Mouse (Mus musculus): ENCODE data around the gene Mark3. TPM values are rescaled to one million over a fixed set of nuclear protein-coding genes. Genes with fewer than 3 reads are reported as not detected.
A peak's percentile ranks its signal among the peaks of the same experiment; 100 is the strongest.

Mark3 gene
- polyA plus RNA-seq, 1 experiment, result 33.7 TPM

- DNase-seq, result peak; percentile 61
- H3K27me3 ChIP-seq (replicated peaks; ENCODE audit: control insufficient read depth, insufficient read depth, low read length), result no peaks in the 10 kb centered on the region
- TF ChIP-seq CTCF (conservative IDR thresholded peaks at IDR 0.05; ENCODE audit: insufficient read depth, insufficient read length, low read depth, low read length), result 0 out of 2 replicates have a peak, but pooled peaks have one; percentile 4
- no peak for TF ChIP-seq POLR2A (IDR thresholded peaks at IDR 0.05; ENCODE audit: low read depth, low read length)
- no peaks in the 10 kb centered on the region for H3K36me3 ChIP-seq (ENCODE audit: control insufficient read depth, insufficient read depth, low read length)
- WGBS, result 41% methylated on average over 23 of the region's 23 CpGs
- H3K27ac ChIP-seq (ENCODE audit: insufficient read depth, low read depth, low read length), result peak overlapping the region; percentile 69
- H3K4me3 ChIP-seq (ENCODE audit: insufficient read depth, low read depth, low read length), result peak overlapping the region; percentile 5; the same call in 1 of the 2 replicates
- H3K4me1 ChIP-seq (ENCODE audit: control insufficient read depth, insufficient read depth, low read length), result peaks cover 13% of the 10 kb centered on the region
Measured at GRCm38 (mm10) chr12:111669000-111669788, 94.9 kb downstream of the Mark3 start.

GRCm38 (mm10) chr12:111669961-111670360 is 95.6 kb downstream of the Mark3 start:
- no peaks in the 10 kb centered on the region for H3K27me3 ChIP-seq (replicated peaks; ENCODE audit: control insufficient read depth, insufficient read depth, low read length)
- no peak for TF ChIP-seq CTCF (conservative IDR thresholded peaks at IDR 0.05; ENCODE audit: insufficient read depth, insufficient read length, low read depth, low read length)
- TF ChIP-seq POLR2A (IDR thresholded peaks at IDR 0.05; ENCODE audit: low read depth, low read length), result no peak
- H3K4me1 ChIP-seq (ENCODE audit: control insufficient read depth, insufficient read depth, low read length), result peaks cover 13% of the 10 kb centered on the region
- WGBS, result 65% methylated on average over 8 of the region's 8 CpGs
- no peaks in the 10 kb centered on the region for H3K36me3 ChIP-seq (ENCODE audit: control insufficient read depth, insufficient read depth, low read length)
- no peak for DNase-seq
- peak overlapping the region; percentile 13; the same call in 1 of the 2 replicates for H3K27ac ChIP-seq (ENCODE audit: insufficient read depth, low read depth, low read length)
- no peak overlapping the region for H3K4me3 ChIP-seq (ENCODE audit: insufficient read depth, low read depth, low read length)

- WGBS, result 37% methylated on average over 29 of the region's 29 CpGs
- Histone ChIP-seq H3K27ac (ENCODE audit: insufficient read depth, low read depth, low read length) (peak overlapping the region; percentile 13; the same call in 1 of the 2 replicates), H3K27me3 (replicated peaks; ENCODE audit: control insufficient read depth, insufficient read depth, low read length) (no peaks in the 10 kb centered on the region), H3K4me3 (ENCODE audit: insufficient read depth, low read depth, low read length) (peak overlapping the region; percentile 61), H3K36me3 (ENCODE audit: control insufficient read depth, insufficient read depth, low read length) (no peaks in the 10 kb centered on the region), H3K4me1 (ENCODE audit: control insufficient read depth, insufficient read depth, low read length) (peaks cover 13% of the 10 kb centered on the region)
- TF ChIP-seq CTCF (conservative IDR thresholded peaks at IDR 0.05; ENCODE audit: insufficient read depth, insufficient read length, low read depth, low read length) (no peak), POLR2A (IDR thresholded peaks at IDR 0.05; ENCODE audit: low read depth, low read length) (no peak)
- peak; percentile 61 for DNase-seq
Measured at GRCm38 (mm10) chr12:111670371-111670971, 96.1 kb downstream of the Mark3 start.

GRCm38 (mm10) chr12:111670976-111671375 is 96.7 kb downstream of the Mark3 start:
- 9% methylated on average over 35 of the region's 35 CpGs for WGBS
- TF ChIP-seq CTCF (conservative IDR thresholded peaks at IDR 0.05; ENCODE audit: insufficient read depth, insufficient read length, low read depth, low read length) (no peak), POLR2A (IDR thresholded peaks at IDR 0.05; ENCODE audit: low read depth, low read length) (no peak)
- peak overlapping the region; percentile 61 for H3K4me3 ChIP-seq (ENCODE audit: insufficient read depth, low read depth, low read length)
- DNase-seq, result no peak
- no peak overlapping the region for H3K27ac ChIP-seq (ENCODE audit: insufficient read depth, low read depth, low read length)
- H3K27me3 ChIP-seq (replicated peaks; ENCODE audit: control insufficient read depth, insufficient read depth, low read length), result no peaks in the 10 kb centered on the region
- no peaks in the 10 kb centered on the region for H3K36me3 ChIP-seq (ENCODE audit: control insufficient read depth, insufficient read depth, low read length)
- peaks cover 13% of the 10 kb centered on the region for H3K4me1 ChIP-seq (ENCODE audit: control insufficient read depth, insufficient read depth, low read length)

- under 1% methylated on average over 34 of the region's 34 CpGs for WGBS
- H3K27ac ChIP-seq (ENCODE audit: insufficient read depth, low read depth, low read length), result peak overlapping the region; percentile 13; the same call in 1 of the 2 replicates
- peak; percentile 58 for DNase-seq
Measured at GRCm38 (mm10) chr12:111671431-111671902, 97.1 kb downstream of the Mark3 start.

GRCm38 (mm10) chr12:111672176-111672575 is 97.9 kb downstream of the Mark3 start, which contains the start of gene Ckb:
Gene Ckb (minus strand): TSS chr12:111672338.
- Histone ChIP-seq H3K4me1 (ENCODE audit: control insufficient read depth, insufficient read depth, low read length) (peaks cover 15% of the 10 kb centered on the region), H3K4me3 (ENCODE audit: insufficient read depth, low read depth, low read length) (peak within 1 kb of the TSS; percentile 61), H3K36me3 (ENCODE audit: control insufficient read depth, insufficient read depth, low read length) (no peaks in the 10 kb centered on the region), H3K27me3 (replicated peaks; ENCODE audit: control insufficient read depth, insufficient read depth, low read length) (no peaks in the 10 kb centered on the region), H3K27ac (ENCODE audit: insufficient read depth, low read depth, low read length) (peak within 1 kb of the TSS; percentile 13; the same call in 1 of the 2 replicates)
- WGBS, result under 1% methylated on average over 31 of the region's 31 CpGs
- TF ChIP-seq POLR2A (IDR thresholded peaks at IDR 0.05; ENCODE audit: low read depth, low read length), result no peak
- TF ChIP-seq CTCF (conservative IDR thresholded peaks at IDR 0.05; ENCODE audit: insufficient read depth, insufficient read length, low read depth, low read length), result no peak
- peak; percentile 84 for DNase-seq

More at GRCm38 (mm10) chr12:111671431-111671902, 97.1 kb downstream of the Mark3 start:
- TF ChIP-seq CTCF (conservative IDR thresholded peaks at IDR 0.05; ENCODE audit: insufficient read depth, insufficient read length, low read depth, low read length) (no peak), POLR2A (IDR thresholded peaks at IDR 0.05; ENCODE audit: low read depth, low read length) (no peak)
- Histone ChIP-seq H3K36me3 (ENCODE audit: control insufficient read depth, insufficient read depth, low read length) (no peaks in the 10 kb centered on the region), H3K4me3 (ENCODE audit: insufficient read depth, low read depth, low read length) (peak overlapping the region; percentile 61), H3K27me3 (replicated peaks; ENCODE audit: control insufficient read depth, insufficient read depth, low read length) (no peaks in the 10 kb centered on the region), H3K4me1 (ENCODE audit: control insufficient read depth, insufficient read depth, low read length) (peaks cover 13% of the 10 kb centered on the region)
